Mouse (Mus musculus) 3T3-L1 (cell line): Measurements from ENCODE around the gene Zan.

Experiments used
- DNase-seq: peaks from one replicate; pipeline ENCODE4 v3.0.0-alpha.2; 2015; ENCODE audit warnings: low read depth, low spot score

The Zan gene

DNA sequence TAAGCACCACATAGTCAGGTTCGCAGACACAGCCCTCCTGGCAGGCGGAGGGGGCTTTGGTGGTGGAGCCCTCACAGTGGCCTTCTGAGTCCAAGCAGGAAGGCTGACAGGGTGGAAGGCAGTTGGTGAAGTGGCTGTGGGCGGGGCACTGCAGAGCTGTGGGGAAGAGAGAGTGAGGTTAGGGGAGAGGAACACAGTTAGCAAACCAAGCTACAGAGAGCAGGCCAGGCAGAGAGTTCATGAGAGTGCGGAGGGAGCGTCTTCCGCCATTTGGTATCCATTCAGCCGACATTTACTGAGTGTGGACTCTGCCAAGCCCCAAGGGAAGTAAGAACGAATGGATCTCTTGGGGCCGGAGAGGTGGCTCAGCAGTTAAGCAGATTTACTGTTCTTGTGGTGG, 57.8 kb downstream of the Zan start:
- no peak for DNase-seq

DNA sequence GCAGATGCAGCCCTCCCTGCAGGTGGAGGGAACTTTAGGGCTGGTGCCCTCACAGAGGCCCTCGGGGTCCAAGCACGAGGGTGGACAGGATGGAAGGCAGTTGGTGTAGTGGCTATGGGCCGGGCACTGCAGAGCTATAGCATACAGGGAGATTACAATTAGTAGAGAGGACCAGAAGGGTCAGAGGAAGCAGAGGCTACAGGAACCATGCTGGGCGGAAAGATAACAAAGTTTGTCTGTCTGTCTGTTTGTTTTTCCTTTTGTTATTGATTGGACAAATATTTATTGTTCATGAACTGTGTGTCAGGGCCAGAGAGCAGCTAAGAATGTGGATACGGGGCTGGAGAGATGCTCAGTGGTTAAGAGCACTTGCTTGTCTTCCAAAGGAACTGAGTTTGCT, 62.6 kb downstream of the Zan start:
- DNase-seq, result no peak

DNA sequence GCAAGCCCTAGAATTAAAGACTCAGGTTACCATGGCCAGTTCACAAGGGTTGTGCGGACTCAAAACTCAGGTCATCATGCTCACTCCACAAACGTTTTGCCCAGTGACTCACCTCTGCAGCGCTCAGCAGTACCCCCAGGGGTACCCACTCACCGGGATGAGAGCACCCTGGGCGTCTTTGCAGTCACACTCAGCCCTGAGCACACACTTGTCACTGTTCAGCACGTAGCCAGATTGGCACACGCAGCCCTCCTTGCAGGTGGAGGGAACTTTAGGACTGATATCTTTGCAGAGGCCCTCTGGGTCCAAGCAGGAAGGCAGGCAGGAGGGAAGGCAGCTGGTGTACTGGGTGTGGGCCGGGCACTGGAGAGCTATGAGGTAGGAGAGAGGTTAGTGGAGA, 65.6 kb downstream of the Zan start:
- no peak for DNase-seq

DNA sequence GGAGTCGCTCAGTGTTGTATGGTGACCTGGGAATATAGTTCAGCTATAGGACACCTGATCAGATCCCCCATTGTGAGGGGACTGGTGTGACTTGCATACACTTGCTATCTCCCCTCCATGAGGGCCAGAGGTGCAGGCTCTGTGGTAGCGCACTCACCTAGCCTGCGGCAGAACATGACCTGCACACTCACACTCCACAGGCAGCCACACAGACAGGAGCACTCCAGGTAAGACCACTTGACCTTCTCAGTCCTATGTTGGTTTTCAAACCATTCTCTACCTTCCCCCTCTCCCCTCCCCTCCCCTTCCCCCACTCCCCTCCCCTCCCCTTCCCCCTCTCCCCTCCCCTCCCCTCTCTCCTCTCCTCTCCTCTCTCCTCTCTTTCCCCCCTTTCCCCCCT, 66.3 kb downstream of the Zan start:
- no peak for DNase-seq

DNA sequence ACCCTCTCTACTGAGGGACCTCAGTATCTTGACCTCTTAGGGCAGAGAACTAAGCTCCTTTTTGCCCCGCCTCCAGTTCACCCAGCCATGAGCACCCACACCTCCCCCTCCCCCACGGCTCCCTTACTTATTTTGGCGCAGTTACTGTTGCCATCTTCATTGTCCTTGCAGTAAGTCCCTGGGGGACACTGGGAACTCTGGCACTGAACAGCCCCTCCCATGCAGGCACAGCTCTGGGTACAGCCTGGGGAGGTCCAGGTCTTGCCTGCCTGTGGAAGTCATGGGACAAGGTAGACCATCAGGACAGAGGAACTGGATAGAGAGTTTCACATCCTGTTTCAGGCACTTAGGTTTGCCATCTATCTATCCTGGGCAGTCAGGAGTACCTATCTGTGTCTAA, 66.8 kb downstream of the Zan start:
- no peak for DNase-seq

DNA sequence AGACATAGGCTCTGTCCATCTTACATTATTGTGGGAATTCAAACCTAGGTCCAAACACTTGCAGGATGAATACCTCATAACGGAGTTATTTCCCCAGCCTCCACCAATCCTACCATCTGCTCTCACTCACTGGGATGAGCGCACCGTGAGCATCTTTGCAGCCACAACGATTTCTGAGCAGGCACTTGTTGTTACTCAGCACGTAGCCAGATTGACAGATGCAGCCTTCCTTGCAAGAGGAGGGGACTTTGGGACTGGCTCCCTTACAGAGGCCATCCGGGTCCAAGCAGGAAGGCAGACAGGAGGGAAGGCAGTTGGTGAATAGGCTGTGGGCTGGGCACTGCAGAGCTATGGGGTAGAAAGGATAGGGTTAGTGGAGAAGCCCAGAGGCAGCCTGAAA, 67.4 kb downstream of the Zan start:
- no peak for DNase-seq

DNA sequence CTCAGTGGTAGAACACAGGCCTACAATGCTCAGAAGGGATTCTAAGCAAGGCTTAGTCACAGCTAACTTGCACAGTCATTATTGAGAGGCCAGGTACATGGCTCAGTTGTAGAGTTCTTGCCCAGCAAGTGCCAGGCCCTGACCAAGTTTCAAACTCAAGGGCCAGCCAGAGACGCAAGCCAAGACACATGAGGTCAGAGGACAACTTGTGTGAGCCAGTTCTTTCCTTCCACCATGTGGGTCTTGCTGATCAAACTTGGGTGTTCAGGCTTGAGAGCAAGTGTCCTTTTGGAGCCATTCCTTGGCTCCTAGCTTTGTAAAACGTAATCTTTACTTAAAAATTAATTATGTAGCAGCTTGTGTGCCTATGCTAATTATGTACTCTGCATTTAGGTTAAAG, 72.8 kb downstream of the Zan start:
- DNase-seq, result no peak

DNA sequence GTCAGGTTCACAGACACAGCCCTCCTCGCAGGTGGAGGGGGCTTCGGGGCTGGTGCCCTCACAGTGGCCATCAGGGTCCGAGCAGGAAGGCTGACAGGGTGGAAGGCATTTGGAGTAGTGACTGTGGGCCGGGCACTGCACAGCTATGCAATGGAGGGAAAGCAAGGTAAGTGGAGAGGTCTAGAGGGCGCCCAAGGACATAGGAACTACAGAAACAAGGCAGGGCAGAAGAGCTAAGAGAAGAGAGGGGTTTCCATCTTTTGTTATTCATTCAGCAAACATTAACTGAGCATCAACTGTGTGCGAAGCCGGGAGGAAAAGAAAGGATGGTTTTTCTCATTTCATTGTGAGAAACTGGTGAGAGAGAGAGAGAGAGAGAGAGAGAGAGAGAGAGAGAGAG, 82.4 kb downstream of the Zan start:
- no peak for DNase-seq

DNA sequence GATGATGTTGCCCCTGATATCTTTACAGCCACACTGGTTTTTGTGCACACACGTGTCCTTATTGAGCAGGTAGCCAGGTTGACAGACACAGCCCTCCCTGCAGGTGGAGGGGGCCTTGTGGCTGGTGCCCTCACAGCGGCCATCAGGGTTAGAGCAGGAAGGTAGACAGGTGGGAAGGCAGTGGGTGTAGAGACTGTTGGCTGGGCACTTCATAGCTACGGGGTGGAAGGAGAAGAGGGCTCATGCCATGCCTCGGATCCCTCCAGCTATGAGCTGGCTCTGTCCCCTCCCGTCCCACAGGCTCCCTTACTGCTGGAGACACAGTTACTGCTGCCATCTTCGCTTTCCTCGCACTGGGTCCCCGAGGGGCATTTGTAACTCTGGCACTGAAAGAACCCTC, 85.2 kb downstream of the Zan start:
- DNase-seq, result no peak

DNA sequence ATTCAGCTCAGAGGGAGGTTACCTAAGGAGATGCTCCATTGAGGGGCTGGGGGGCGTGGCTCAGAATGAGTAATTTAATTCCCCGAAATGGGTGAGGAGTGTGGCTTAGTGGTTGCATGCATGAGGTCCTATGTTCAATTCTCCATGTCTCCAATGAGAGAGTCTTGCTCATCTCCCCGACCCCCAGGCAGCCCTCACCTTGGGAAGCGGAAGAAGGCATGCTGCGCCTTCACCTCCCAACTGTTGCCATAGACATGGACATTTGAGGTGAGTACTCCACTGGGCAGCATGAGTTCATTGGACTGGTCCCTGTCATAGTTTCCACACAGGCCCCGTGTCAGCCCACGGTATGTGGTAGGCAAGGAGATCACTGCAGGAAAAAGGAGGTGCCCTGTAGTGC, 90.2 kb downstream of the Zan start:
- no peak for DNase-seq

DNA sequence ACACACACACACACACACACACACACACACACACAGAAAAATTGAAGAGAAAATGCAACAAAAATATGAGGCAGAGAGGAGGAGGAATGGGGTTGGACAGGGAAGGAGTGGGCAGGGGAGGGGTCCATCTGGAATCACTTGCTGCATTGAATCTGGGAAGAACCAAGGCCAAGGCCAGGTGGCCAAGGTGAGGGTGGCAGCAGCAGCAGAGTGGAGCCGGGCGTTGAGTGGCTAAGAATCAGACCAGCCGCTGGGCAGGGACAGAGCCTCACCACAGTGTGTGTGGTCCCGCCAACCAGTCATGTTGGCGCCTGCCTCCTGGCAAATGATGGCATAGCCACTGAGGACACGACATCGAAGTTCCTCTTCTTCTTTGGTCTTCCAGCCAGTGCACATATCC, 93.4 kb downstream of the Zan start:
- no peak for DNase-seq

DNA sequence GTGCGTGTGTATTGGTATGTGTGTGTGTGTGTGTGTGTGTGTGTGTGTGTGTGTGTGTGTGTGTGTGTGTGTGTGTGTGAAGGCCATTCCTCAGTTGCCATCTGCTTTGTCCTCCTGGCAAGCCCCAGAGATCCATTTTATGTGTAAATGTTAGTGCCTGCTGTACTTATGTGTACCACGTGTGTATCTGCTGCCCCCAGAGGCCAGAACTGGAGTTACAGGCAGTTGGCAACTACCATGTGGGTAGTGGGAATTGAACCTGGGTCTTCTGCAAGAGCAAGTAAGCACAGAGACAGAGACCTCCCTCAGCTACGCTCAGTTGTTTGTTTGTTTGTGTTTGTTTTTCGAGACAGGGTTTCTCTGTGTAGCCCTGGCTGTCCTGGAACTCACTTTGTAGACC, 95.7 kb downstream of the Zan start:
- peak; percentile 76 for DNase-seq

DNA sequence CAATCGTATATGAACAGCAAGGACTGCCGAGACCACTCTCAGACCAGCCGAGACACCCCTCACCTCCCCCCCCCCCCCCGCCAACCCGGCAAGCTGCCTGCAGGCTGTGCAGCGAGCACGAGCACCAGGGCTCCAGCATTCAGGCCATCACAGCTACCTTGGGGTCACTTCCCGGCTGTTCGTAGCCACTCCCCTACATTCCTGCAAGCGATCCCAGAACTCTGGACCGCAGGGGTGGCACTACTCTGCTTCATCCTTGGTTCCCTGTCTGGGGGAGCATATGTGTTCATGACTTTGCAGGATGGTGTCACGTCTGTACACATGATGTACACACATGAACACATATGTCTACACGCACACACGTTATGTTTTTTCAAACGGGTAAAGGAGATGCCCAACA, 99.3 kb downstream of the Zan start:
- DNase-seq, result no peak

DNA sequence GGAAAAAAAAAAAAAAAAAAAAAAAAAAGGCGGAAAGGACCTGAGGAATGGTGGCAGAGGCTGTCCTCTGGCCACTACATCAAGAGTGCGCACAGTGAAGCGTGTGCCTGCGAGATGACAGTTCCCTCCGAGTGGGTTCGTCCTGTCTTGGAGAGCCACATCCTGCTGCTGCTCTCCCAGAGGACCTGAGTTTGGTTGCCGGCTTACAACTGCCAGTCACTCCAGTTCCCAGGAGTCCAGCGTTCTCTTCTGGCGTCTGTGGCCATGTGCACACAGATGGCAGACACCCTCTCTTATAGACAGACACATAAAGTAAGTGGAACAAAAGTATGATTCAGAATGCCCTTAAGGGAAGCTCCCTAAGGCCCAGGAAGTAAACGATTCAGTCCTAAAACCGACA, 99.7 kb downstream of the Zan start:
- peak; percentile 43 for DNase-seq

DNA sequence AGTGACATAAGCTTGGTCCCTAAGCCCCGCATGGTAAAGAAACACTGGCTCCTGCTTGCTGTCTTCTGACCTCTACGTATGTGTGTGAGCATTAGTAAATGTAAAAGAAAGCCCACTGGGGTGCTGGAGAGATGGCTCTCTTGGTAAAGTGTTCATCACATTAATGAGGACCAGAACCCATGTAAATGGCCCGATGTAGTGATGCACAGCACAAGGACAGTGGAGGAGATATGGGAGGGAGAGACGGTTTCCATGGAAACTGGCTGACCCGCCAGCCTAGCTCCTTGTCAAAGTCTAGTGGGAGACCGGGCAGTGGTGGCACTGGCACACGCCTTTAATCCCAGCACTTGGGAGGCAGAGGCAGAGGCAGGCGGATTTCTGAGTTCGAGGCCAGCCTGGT, 100.1 kb downstream of the Zan start:
- peak; percentile 28 for DNase-seq

DNA sequence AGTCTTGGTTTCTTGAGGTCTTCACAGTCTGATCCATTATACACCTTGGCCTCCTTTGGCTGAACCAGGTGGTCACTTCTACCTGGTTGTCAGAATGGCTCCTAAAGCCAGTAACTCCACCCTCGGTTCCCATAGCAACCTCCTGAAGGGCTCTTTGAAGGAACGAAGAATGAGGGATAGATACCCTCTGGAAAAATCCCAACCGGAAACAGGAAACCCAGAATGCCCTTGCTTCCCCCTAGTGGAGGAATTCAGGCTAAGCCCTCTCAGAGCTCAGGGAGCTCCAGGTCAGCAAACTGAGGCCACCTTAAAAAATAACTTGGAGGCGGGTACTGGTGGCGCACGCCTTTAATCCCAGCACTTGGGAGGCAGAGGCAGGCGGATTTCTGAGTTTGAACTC, 100.7 kb downstream of the Zan start:
- peak; percentile 69 for DNase-seq

DNA sequence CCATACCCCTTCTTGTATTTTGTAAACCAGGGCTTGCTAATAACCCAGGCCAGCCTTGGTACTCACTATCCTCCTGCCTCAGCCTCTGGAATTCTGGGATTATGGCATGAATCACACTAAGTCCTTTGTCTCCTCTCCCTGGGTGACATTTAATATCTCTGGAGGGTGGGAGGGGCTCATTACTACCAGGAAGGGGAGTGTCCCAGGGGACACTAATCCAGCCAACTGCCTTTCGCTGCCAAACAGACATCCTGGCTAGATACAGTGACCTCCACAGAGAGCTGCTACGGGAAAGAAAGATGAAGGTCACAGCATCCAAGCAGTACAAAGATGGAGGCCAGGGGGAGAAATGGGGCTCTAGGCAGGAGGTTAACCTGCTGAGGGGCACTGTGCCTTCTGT, 101.2 kb downstream of the Zan start:
- peak; percentile 82 for DNase-seq

DNA sequence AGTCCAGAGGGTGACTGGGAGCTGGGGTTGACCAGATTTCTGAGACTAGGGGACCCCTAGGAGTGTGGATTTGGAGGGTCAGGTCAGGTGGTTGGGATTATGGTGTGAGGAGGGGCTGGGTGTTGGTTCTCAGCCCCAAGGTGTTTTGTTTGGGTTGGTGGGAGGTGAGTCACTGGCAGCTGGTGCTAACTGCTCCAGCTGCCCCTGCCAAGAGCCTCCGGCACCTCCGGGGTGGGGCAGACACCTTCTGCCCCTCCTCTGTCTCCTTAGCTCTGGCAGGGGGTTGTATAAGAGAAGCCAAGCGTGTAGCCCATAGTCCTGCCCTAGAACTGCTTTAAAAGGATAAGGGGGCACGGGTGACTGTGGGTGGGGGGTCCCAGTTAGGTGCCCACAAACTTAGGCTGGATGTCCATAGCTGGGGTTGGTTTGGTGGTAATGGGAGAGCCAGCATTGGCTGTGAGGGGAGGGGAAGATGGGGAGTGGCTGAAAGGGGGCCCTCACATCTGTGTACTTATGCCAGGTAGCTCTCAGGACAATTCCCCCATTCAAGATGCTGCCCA, 102.3 kb downstream of the Zan start:
- no peak for DNase-seq

DNA sequence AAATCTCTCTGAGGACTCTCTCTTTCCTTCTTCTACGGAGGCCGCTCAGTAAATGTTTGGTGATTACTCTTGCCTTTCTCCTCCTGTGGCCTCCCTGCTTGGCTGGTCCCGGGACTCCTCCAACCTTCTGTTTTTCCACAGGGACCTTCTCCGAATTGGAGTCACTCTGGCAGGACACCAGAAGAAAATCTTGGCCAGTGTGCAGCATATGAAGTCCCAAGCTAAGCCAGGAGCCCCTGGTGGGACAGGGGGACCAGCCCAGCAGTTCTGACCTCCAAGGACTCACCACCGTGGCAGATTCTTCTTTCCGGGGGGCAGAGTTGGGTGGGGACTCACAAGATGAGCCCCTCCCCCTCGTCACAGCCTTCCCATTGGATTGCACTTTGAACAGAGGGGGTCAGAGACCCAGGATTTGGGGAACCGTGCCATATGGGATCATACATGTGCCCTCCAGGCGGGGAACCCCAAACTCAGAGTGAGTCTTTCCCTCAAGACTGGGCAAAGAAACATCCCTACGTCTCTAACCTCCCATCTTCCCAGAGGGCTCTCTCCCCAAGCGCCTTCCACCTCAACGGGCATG, 103.4 kb downstream of the Zan start:
- no peak for DNase-seq

DNA sequence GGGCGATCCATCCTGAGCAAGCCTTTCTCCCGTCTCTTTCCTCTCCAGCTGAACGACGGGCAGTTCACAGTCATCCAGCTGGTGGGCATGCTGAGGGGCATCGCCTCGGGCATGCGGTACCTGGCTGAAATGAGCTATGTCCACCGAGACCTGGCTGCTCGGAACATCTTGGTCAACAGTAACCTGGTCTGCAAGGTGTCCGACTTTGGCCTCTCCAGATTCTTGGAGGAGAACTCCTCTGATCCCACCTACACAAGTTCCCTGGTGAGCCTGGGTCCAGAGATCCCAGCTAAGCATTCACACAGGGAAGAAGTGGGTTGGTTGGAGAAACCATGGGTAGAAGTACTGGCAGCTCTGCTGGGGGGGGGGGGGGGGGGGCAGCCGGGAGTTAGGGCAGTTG, 107.2 kb downstream of the Zan start:
- no peak for DNase-seq

DNA sequence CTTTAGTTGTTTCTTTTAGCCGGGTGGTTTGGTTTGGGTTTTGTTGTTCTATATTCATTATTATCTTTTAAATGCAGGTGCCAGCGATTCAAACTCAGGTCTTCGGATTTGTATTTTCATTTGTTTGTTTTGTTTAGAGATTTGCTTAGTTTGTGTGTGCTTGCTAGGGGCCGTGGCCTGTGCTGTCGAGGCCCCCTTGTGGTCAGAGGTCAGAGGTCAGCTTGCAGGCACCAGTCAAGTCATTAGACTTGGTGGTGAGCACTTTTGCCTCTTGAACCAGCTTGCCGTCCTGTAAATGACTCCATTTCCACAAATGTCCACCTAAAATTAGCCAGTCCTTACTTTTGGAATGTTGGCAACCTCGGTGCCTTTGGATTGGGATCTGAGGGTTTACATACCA, 118.5 kb downstream of the Zan start:
- DNase-seq, result no peak

DNA sequence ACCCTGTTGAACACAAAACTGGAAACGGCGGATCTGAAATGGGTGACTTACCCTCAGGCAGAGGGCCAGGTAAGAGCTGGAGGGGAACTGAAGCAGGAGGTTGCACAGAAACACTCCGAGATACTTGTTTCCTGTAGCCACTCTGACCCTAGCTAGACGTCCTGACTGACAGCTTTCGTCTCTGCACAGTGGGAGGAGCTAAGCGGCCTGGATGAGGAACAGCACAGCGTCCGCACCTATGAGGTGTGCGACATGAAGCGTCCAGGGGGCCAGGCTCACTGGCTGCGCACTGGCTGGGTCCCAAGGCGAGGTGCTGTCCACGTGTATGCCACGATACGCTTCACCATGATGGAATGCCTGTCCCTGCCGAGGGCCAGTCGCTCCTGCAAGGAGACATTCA, 122.8 kb downstream of the Zan start:
- DNase-seq, result no peak

DNA sequence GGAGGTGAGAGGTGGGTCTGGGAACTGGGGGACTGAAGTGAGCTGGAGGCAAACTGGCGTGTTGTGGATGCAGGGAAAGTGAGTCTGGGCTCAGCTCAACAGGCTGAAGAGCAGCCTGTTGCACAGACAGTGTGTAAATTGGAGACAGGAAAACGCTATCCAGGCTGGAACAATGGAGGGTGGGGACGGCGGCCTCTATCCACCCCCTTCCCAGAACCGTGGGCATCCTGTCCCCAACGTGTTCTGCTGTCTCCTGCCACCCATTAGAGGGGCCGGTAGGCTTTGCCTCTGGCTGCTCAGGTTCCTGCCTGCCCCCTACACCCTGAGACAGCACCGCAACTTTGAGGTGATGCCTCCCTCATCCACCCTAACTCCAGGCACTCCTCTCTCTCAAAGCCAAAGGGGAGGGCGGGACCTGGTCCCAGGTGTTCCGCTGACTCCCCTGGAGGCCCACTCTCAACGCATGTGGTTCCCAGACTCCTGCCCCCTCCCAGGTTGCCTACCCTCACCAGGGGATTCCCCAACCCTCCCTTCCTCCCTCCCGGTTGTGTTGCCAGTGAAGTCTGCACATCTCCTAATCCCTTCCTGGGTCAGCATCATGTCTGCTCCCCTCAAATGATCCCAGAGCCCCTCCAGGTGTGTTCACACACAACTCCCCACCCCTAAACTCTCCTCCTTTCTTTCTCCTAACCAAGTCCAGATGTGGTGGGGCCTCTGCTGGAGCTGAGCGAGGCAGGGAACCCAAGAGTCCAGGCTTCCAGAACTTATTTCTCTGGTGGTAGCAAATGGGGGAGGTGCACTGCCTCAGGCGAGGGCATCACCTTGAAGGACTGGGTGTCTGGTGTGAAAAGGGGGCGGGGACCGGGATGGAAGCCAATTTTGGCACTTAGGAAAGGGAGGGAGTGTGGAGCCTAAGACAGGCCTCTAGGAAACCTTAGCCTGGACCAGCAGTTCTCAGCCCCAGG, 124.6 kb downstream of the Zan start:
- peak; percentile 54 for DNase-seq
